Mouse (Mus musculus) C2C12 (cell line): ENCODE results near the gene 2610301B20Rik. TPM values are rescaled to one million over a fixed set of nuclear protein-coding genes. Genes with fewer than 3 reads are reported as not detected.
"Not testable (repeated sequence)": the region's sequence is repeated elsewhere in the genome, so short reads cannot be mapped to it uniquely, and the experiment has no call there.

Experiments used
- H3K27me3 ChIP-seq: one replicate; pipeline ENCODE4 v1.6.1; 2011; ENCODE audit not compliant: control insufficient read depth, insufficient read depth, insufficient read length
- H3K36me3 ChIP-seq: one replicate; pipeline ENCODE4 v1.6.1; 2011; ENCODE audit not compliant: control insufficient read depth, insufficient read depth
- H3K4me3 ChIP-seq: one replicate; pipeline ENCODE4 v1.5.1; 2011; ENCODE audit warnings: mild to moderate bottlenecking, control low read depth; ENCODE audit not compliant: poor library complexity, insufficient read depth, severe bottlenecking
- H3K79me2 ChIP-seq: one replicate; pipeline ENCODE4 v1.6.1; 2011; ENCODE audit not compliant: control insufficient read depth, insufficient read depth
- H3K79me3 ChIP-seq: one replicate; pipeline ENCODE4 v1.6.1; 2011; ENCODE audit warnings: low read depth, control low read depth
- H3ac ChIP-seq: one replicate; pipeline ENCODE3; 2011; ENCODE audit warnings: low read depth; ENCODE audit not compliant: control insufficient read depth, insufficient read length
- CEBPB ChIP-seq: IDR thresholded peaks from one replicate; pipeline ENCODE4 v1.6.1; 2011; ENCODE audit warnings: low read depth, mild to moderate bottlenecking, control low read depth, moderate library complexity
- CTCF ChIP-seq: IDR thresholded peaks from one replicate; pipeline ENCODE4 v1.5.1; 2011; ENCODE audit not compliant: control insufficient read depth, insufficient read depth, insufficient read length
- FOSL1 ChIP-seq: IDR thresholded peaks from one replicate; pipeline ENCODE4 v1.8.0; 2011; ENCODE audit warnings: mild to moderate bottlenecking, low read length; ENCODE audit not compliant: poor library complexity, insufficient read depth, severe bottlenecking
- MAX ChIP-seq: IDR thresholded peaks from one replicate; pipeline ENCODE4 v1.6.1; 2011; ENCODE audit warnings: mild to moderate bottlenecking, control low read depth
- MYOD1 ChIP-seq: IDR thresholded peaks from one replicate; pipeline ENCODE4 v1.6.1; 2011; ENCODE audit warnings: low read depth; ENCODE audit not compliant: control insufficient read depth, insufficient read length
- MYOG ChIP-seq: IDR thresholded peaks from one replicate; pipeline ENCODE4 v1.6.1; 2011; ENCODE audit not compliant: control insufficient read depth, insufficient read length; ENCODE audit errors: extremely low read depth
- USF1 ChIP-seq: IDR thresholded peaks from one replicate; pipeline ENCODE4 v1.6.1; 2011; ENCODE audit warnings: low read depth, mild to moderate bottlenecking, control low read depth, moderate library complexity
- polyA plus RNA-seq: library from polyadenylated mRNA; unstranded; fragments of >200 nt; fragmentation: generic; extraction: Trizol; gene quantifications from one replicate; pipeline ENCODE4 v1.2.1, GENCODE M21; 2012; ENCODE audit warnings: missing spikeins

2610301B20Rik gene
- polyA plus RNA-seq, 1 experiment: 4.8 TPM

DNA sequence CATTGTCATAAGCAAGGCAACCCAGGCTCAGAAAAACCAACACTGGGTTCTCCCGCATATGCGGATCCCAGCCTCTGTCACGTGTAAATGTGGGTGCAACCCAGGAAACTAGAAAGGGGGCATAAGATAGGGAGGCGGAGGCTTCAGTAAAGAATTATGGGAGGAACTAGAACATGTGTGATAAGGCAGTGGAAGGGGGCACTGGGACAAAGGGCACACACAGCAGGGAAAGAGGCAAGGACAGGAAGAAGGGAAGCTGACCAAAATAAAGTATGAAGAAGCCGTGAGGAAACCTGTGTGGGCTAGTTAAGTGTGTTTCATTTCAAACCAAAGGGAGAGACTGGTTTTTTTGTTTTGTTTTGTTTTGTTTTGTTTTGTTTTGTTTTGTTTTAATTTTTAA lies 23.3 kb upstream of the 2610301B20Rik start:
- no peak overlapping the region for H3ac ChIP-seq

DNA sequence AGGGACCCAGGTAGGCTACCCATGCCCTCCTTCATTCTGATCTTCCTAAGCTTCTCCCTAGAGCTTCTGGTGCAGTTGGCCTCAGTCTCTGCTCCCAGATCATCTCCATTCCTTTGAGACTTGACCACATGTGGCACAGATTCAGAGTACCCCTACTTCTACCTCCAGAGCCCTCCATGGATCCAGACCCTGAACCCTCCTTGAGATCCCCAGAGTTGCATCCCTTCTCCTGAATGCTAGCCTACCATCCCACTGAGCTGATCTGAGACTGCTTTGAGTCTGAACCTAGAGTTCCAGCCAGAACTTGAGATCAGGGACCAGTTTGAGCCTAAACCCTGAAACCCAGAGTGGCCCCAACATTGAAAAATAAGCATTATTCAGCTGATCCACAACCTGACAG lies 15.1 kb upstream of the 2610301B20Rik start:
- no peaks in the 10 kb centered on the region for H3K36me3 ChIP-seq
- no peaks in the 10 kb centered on the region for H3K79me3 ChIP-seq
- H3K4me3 ChIP-seq: no peak overlapping the region
- no peaks in the 10 kb centered on the region for H3K27me3 ChIP-seq
- no peak overlapping the region for H3ac ChIP-seq
- H3K79me2 ChIP-seq: no peaks in the 10 kb centered on the region
- no peak for TF ChIP-seq CEBPB
- no peak for TF ChIP-seq MAX
- no peak for TF ChIP-seq MYOG
- no peak for TF ChIP-seq USF1
- no peak for TF ChIP-seq MYOD1
- no peak for TF ChIP-seq CTCF
- no peak for TF ChIP-seq FOSL1

More for the DNA sequence above, 23.3 kb upstream of the 2610301B20Rik start:
- Histone ChIP-seq H3K27me3 (no peaks in the 10 kb centered on the region), H3K79me3 (no peaks in the 10 kb centered on the region), H3K4me3 (no peak overlapping the region), H3K36me3 (no peaks in the 10 kb centered on the region), H3K79me2 (no peaks in the 10 kb centered on the region)
- TF ChIP-seq CEBPB: no peak
- TF ChIP-seq MYOD1: no peak
- no peak for TF ChIP-seq CTCF
- no peak for TF ChIP-seq FOSL1
- no peak for TF ChIP-seq USF1
- TF ChIP-seq MAX: no peak
- TF ChIP-seq MYOG: no peak

DNA sequence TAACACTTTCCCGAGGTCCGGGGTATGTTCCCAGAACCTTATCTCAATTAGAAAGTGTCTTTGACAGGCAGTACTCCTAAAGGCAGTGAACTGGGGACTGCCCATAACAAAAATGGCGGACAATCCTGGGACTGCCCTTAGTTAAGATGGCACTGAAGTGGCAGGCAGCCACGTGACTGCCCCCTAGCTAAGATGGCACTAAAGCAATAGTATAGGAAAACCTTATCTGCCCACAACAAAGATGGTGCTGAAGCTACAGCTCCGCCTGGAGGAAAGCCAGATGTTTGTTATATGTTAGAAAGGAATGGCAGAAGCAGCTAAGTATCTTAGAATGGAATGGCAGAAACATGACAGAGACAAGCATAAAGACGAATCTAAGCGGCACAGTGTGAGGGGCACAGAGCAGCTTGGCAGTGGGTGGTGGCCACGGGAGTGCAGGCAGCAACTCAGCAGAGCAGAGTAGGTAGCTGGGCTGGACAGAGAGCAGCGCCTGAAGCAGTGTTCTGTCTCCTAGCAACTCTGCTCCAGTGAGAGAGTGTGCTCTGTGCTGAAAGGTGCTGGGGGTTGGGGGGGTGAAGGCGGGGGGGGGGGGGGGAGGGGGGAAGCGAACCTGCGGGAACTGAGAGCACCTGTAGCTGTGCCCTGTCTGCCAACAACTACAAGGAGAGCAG lies 14.3 kb upstream of the 2610301B20Rik start:
- no peaks in the 10 kb centered on the region for H3K36me3 ChIP-seq
- H3K27me3 ChIP-seq: no peaks in the 10 kb centered on the region
- no peaks in the 10 kb centered on the region for H3K79me2 ChIP-seq
- H3K79me3 ChIP-seq: no peaks in the 10 kb centered on the region
- no peak overlapping the region for H3ac ChIP-seq
- TF ChIP-seq USF1 (peak; percentile 78), CTCF (no peak)
- no peak overlapping the region for H3K4me3 ChIP-seq

DNA sequence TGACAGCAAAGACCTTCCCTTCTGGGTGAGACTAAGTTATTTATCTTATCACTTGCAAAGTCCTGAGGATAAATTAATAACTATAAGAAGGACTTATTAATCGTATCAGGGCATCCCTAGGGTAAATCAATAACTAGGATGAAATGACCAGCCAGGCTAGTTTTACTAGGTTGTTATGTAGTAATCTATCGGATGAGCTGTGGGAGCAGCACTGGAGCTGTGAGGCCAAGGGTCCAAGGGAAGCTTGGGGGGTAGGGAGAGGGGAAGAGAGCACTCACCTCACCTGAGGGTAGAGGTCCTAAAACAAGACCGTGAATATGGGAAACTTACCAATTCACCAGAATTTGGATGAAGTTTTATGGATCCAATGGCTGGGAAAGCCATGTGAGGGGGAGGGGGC lies 13.5 kb upstream of the 2610301B20Rik start:
- H3K4me3 ChIP-seq: no peak overlapping the region
- H3ac ChIP-seq: no peak overlapping the region
- no peaks in the 10 kb centered on the region for H3K79me3 ChIP-seq
- H3K36me3 ChIP-seq: no peaks in the 10 kb centered on the region
- no peaks in the 10 kb centered on the region for H3K27me3 ChIP-seq
- no peaks in the 10 kb centered on the region for H3K79me2 ChIP-seq
- TF ChIP-seq MYOG (no peak), CEBPB (no peak), FOSL1 (no peak), USF1 (no peak), MYOD1 (no peak), MAX (no peak), CTCF (no peak)

DNA sequence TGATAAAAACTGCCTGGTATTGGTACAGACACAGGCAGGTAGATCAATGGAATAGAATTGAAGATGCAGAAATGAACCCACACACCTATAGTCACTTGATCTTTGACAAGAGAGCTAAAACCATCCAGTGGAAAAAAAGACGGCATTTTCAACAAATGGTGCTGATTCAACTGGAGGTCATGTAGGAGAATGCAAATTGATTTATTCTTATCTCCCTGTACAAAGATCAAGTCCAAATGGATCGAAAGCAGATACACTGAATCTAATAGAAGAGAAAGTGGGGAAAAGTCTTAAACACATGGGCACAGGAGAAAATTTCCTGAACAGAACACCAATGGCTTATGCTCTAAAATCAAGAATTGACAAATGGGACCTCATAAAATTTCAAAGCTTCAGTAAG lies 11.4 kb upstream of the 2610301B20Rik start:
- H3K36me3 ChIP-seq, H3K27me3 ChIP-seq, H3K4me3 ChIP-seq, H3ac ChIP-seq, H3K79me3 ChIP-seq, H3K79me2 ChIP-seq: not testable (repeated sequence)

DNA sequence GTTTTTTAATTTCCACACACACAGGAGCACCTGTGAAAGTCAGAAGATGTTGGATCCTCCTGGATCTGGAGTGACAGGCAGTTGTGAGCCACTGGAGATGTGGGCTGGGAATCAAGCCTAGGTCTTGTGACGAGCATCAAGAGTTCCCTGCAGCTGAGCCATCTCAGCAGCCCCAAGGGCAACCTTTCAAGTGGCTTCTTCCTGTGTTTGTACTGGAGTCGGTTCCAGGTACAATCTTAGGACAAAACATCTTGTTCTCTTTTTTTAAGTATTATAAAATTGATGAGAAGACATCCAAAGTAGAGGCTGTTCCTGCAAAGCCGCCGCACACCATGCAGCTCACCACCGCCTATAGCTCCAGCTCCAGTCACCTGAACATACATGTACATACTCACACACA lies 2.1 kb upstream of the 2610301B20Rik start:
- Histone ChIP-seq H3K27me3 (no peaks in the 10 kb centered on the region), H3K79me2 (peaks cover 5% of the 10 kb centered on the region), H3K36me3 (no peaks in the 10 kb centered on the region), H3ac (no peak overlapping the region), H3K4me3 (no peak overlapping the region), H3K79me3 (no peaks in the 10 kb centered on the region)
- TF ChIP-seq MYOG: no peak
- no peak for TF ChIP-seq USF1
- no peak for TF ChIP-seq FOSL1
- TF ChIP-seq MAX: no peak
- TF ChIP-seq CEBPB: no peak
- no peak for TF ChIP-seq MYOD1
- TF ChIP-seq CTCF: no peak
